Mouse (Mus musculus): ENCODE measurements around the gene Cops6. TPM values are rescaled to one million over a fixed set of nuclear protein-coding genes. Genes with fewer than 3 reads are reported as not detected.

Gene Cops6
- polyA plus RNA-seq, 1 experiment from 2014 or later: 259 TPM

GRCm38 (mm10) chr5:138207873-138208272 lies 47.0 kb downstream of the Cops6 start:
- H3K4me3 ChIP-seq (ENCODE audit: low read depth, low read length): no peak overlapping the region
- H3K4me2 ChIP-seq: no peak overlapping the region
- H3K27me3 ChIP-seq (ENCODE audit: insufficient read depth, low read length): no peaks in the 10 kb centered on the region
- no peaks in the 10 kb centered on the region for H3K4me1 ChIP-seq (ENCODE audit: insufficient read depth)
- H3K9me3 ChIP-seq (ENCODE audit: low read depth, low read length): no peaks in the 10 kb centered on the region; the same call in 1 of the 2 replicates
- ATAC-seq (ENCODE audit: insufficient read depth): no peak
- WGBS: 74% methylated on average over 4 of the region's 4 CpGs
- no peak overlapping the region for H3K27ac ChIP-seq (ENCODE audit: low read depth)
- H3K36me3 ChIP-seq (ENCODE audit: insufficient read depth): no peaks in the 10 kb centered on the region
- no peak overlapping the region for H3K9ac ChIP-seq
- no peak for TF ChIP-seq CTCF (IDR thresholded peaks at IDR 0.05; ENCODE audit: low read depth)
- DNase-seq: no peak

MicroRNA genes within 50 kb of the gene (microRNA counts, 519-probe panel; counts per million panel counts)
- microRNA mmu-miR-106b: 4,204 counts per million, percentile 87 among the panel's probes with 10 or more counts
- 5,126 counts per million, percentile 96 among the panel's probes with 10 or more counts for microRNA mmu-miR-25
- microRNA mmu-miR-93: 4,060 counts per million, percentile 84 among the panel's probes with 10 or more counts

Small RNA genes lying within 50 kb of the gene (microRNA-seq; reads per million reads assigned to microRNA genes)
- gene Mir106b (ENCODE audit: borderline number of aligned reads) (10,590 reads per million, percentile 95 among the genes with 10 or more reads in this experiment), gene Mir25 (ENCODE audit: borderline number of aligned reads) (1,304 reads per million, percentile 75 among the genes with 10 or more reads in this experiment), gene Mir93 (ENCODE audit: borderline number of aligned reads) (10,616 reads per million, percentile 95 among the genes with 10 or more reads in this experiment)

Other genes starting within 250 kb of the Cops6 start
- gene Cyp3a13, start 239.5 kb upstream of the Cops6 start, polyA plus RNA-seq (2014; fragmentation: Nextera tagmentation; extraction: Ambion mirVana): 0.21 and 0.28 TPM in 2 replicates
- gene Gjc3, start 198.0 kb upstream of the Cops6 start, polyA plus RNA-seq (2014; fragmentation: Nextera tagmentation; extraction: Ambion mirVana): 0.18 TPM in 1 of 2 replicates, not detected in the other
- not detected in 2 replicates for gene Azgp1, start 179.6 kb upstream of the Cops6 start, polyA plus RNA-seq (2014; fragmentation: Nextera tagmentation; extraction: Ambion mirVana)
- not detected in 2 replicates for gene Smok3a, start 139.8 kb upstream of the Cops6 start, polyA plus RNA-seq (2014; fragmentation: Nextera tagmentation; extraction: Ambion mirVana)
- gene Smok3b, start 139.6 kb upstream of the Cops6 start, polyA plus RNA-seq (2014; fragmentation: Nextera tagmentation; extraction: Ambion mirVana): not detected in 2 replicates
- not detected in 2 replicates for gene Smok3c, start 107.9 kb upstream of the Cops6 start, polyA plus RNA-seq (2014; fragmentation: Nextera tagmentation; extraction: Ambion mirVana)
- gene Zkscan1, start 76.0 kb upstream of the Cops6 start, polyA plus RNA-seq (2014; fragmentation: Nextera tagmentation; extraction: Ambion mirVana): 24.5 and 27.2 TPM in 2 replicates
- 63.0 and 64.9 TPM in 2 replicates for gene Zscan21, start 44.2 kb upstream of the Cops6 start, polyA plus RNA-seq (2014; fragmentation: Nextera tagmentation; extraction: Ambion mirVana)
- gene Zfp113, start 5.3 kb upstream of the Cops6 start, polyA plus RNA-seq (2014; fragmentation: Nextera tagmentation; extraction: Ambion mirVana): 16.6 and 18.1 TPM in 2 replicates
- gene Ap4m1, start 10.9 kb downstream of the Cops6 start, polyA plus RNA-seq (2014; fragmentation: Nextera tagmentation; extraction: Ambion mirVana): 19.2 and 20.6 TPM in 2 replicates
- 225 and 233 TPM in 2 replicates for gene Mcm7, start 11.4 kb downstream of the Cops6 start, polyA plus RNA-seq (2014; fragmentation: Nextera tagmentation; extraction: Ambion mirVana)
- 95.6 and 97.6 TPM in 2 replicates for gene Taf6, start 26.4 kb downstream of the Cops6 start, polyA plus RNA-seq (2014; fragmentation: Nextera tagmentation; extraction: Ambion mirVana)
- 55.5 and 59.0 TPM in 2 replicates for gene Cnpy4, start 26.4 kb downstream of the Cops6 start, polyA plus RNA-seq (2014; fragmentation: Nextera tagmentation; extraction: Ambion mirVana)
- gene Mblac1, start 33.2 kb downstream of the Cops6 start, polyA plus RNA-seq (2014; fragmentation: Nextera tagmentation; extraction: Ambion mirVana): 7.3 and 7.9 TPM in 2 replicates
- not detected in 2 replicates for gene Nxpe5, start 64.8 kb downstream of the Cops6 start, polyA plus RNA-seq (2014; fragmentation: Nextera tagmentation; extraction: Ambion mirVana)
- 44.2 and 46.0 TPM in 2 replicates for gene Lamtor4, start 94.4 kb downstream of the Cops6 start, polyA plus RNA-seq (2014; fragmentation: Nextera tagmentation; extraction: Ambion mirVana)
- 5.5 and 6.6 TPM in 2 replicates for gene BC037034, start 103.0 kb downstream of the Cops6 start, polyA plus RNA-seq (2014; fragmentation: Nextera tagmentation; extraction: Ambion mirVana)
- gene Gal3st4, start 111.8 kb downstream of the Cops6 start, polyA plus RNA-seq (2014; fragmentation: Nextera tagmentation; extraction: Ambion mirVana): 0.78 and 1.6 TPM in 2 replicates
- 0.12 TPM in 1 of 2 replicates, not detected in the other for gene Gm43720, start 118.9 kb downstream of the Cops6 start, polyA plus RNA-seq (2014; fragmentation: Nextera tagmentation; extraction: Ambion mirVana)
- gene Gpc2, start 118.9 kb downstream of the Cops6 start, polyA plus RNA-seq (2014; fragmentation: Nextera tagmentation; extraction: Ambion mirVana): 4.3 and 4.7 TPM in 2 replicates
- 4.3 and 6.3 TPM in 2 replicates for gene Stag3, start 119.2 kb downstream of the Cops6 start, polyA plus RNA-seq (2014; fragmentation: Nextera tagmentation; extraction: Ambion mirVana)
- gene Pvrig, start 180.9 kb downstream of the Cops6 start, polyA plus RNA-seq (2014; fragmentation: Nextera tagmentation; extraction: Ambion mirVana): 0.17 TPM in 1 of 2 replicates, not detected in the other